Mouse (Mus musculus): ENCODE results near the gene Pias3. TPM values are rescaled to one million over a fixed set of nuclear protein-coding genes. Genes with fewer than 3 reads are reported as not detected.

The Pias3 gene
- polyA plus RNA-seq, 1 experiment from 2014 or later: 48.3 TPM

DNA sequence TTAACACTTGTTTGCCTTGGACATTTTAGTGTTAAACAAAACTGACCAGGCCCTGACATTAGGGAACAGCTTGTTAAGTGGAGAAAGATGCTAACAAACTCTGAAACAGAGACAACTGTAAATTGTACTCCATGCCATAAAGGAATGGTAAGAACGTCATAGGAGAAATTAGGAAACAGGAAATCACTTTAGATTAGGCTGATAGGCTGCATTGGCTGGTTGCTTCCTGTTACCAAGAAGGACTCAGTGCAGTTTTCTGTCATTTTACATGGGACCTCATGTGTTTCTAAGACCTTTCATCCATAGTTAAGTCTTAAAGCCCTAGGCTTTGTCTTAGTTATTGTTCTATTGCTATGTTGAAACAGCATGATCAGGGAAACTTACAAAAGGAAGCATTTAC, 50.6 kb downstream of the Pias3 start:
- 80% methylated on average over 1 of the region's 1 CpGs for whole genome bisulfite sequencing
- Histone ChIP-seq H3K9me3 (no peaks in the 10 kb centered on the region), H3K27ac (no peak overlapping the region), H3K4me1 (replicated peaks) (no peaks in the 10 kb centered on the region), H3K4me3 (no peak overlapping the region), H3K27me3 (ENCODE audit: insufficient read depth, poor library complexity, severe bottlenecking) (no peaks in the 10 kb centered on the region), H3K36me3 (peaks cover 4% of the 10 kb centered on the region; the same call in 1 of the 2 replicates)
- DNase-seq (ENCODE audit: low spot score): no peak

Other genes starting within 250 kb of the Pias3 start
- 0.25 TPM in 1 of 2 replicates, not detected in the other for gene BC107364, start 244.1 kb upstream of the Pias3 start, polyA plus RNA-seq (2016; fragmentation: Nextera tagmentation; extraction: Ambion mirVana)
- gene Hfe2, start 171.2 kb upstream of the Pias3 start, polyA plus RNA-seq (2016; fragmentation: Nextera tagmentation; extraction: Ambion mirVana): 0.89 and 2.2 TPM in 2 replicates
- 36.3 and 38.1 TPM in 2 replicates for gene Txnip, start 138.4 kb upstream of the Pias3 start, polyA plus RNA-seq (2016; fragmentation: Nextera tagmentation; extraction: Ambion mirVana)
- gene Gm16253, start 119.4 kb upstream of the Pias3 start, polyA plus RNA-seq (2016; fragmentation: Nextera tagmentation; extraction: Ambion mirVana): 0.55 and 0.93 TPM in 2 replicates
- gene Polr3gl, start 102.2 kb upstream of the Pias3 start, polyA plus RNA-seq (2016; fragmentation: Nextera tagmentation; extraction: Ambion mirVana): 25.3 and 29.4 TPM in 2 replicates
- gene Ankrd34a, start 99.7 kb upstream of the Pias3 start, polyA plus RNA-seq (2016; fragmentation: Nextera tagmentation; extraction: Ambion mirVana): 0.92 and 1.5 TPM in 2 replicates
- gene Lix1l, start 95.2 kb upstream of the Pias3 start, polyA plus RNA-seq (2016; fragmentation: Nextera tagmentation; extraction: Ambion mirVana): 5.4 and 5.5 TPM in 2 replicates
- 185 and 210 TPM in 2 replicates for gene Rbm8a, start 66.5 kb upstream of the Pias3 start, polyA plus RNA-seq (2016; fragmentation: Nextera tagmentation; extraction: Ambion mirVana)
- 39.3 and 41.8 TPM in 2 replicates for gene Pex11b, start 61.0 kb upstream of the Pias3 start, polyA plus RNA-seq (2016; fragmentation: Nextera tagmentation; extraction: Ambion mirVana)
- 0.06 and 0.13 TPM in 2 replicates for gene Gm42957, start 60.9 kb upstream of the Pias3 start, polyA plus RNA-seq (2016; fragmentation: Nextera tagmentation; extraction: Ambion mirVana)
- 0.31 and 0.35 TPM in 2 replicates for gene Itga10, start 50.8 kb upstream of the Pias3 start, polyA plus RNA-seq (2016; fragmentation: Nextera tagmentation; extraction: Ambion mirVana)
- gene Ankrd35, start 26.3 kb upstream of the Pias3 start, polyA plus RNA-seq (2016; fragmentation: Nextera tagmentation; extraction: Ambion mirVana): 0.10 and 0.16 TPM in 2 replicates
- gene Nudt17, start 12.2 kb downstream of the Pias3 start, polyA plus RNA-seq (2016; fragmentation: Nextera tagmentation; extraction: Ambion mirVana): 17.1 and 19.4 TPM in 2 replicates
- 44.4 and 45.3 TPM in 2 replicates for gene Polr3c, start 31.2 kb downstream of the Pias3 start, polyA plus RNA-seq (2016; fragmentation: Nextera tagmentation; extraction: Ambion mirVana)
- 63.8 and 64.2 TPM in 2 replicates for gene Rnf115, start 31.3 kb downstream of the Pias3 start, polyA plus RNA-seq (2016; fragmentation: Nextera tagmentation; extraction: Ambion mirVana)
- gene Pdzk1, start 132.9 kb downstream of the Pias3 start, polyA plus RNA-seq (2016; fragmentation: Nextera tagmentation; extraction: Ambion mirVana): 0.25 and 0.29 TPM in 2 replicates
- 0.06 and 0.14 TPM in 2 replicates for gene Cd160, start 133.0 kb downstream of the Pias3 start, polyA plus RNA-seq (2016; fragmentation: Nextera tagmentation; extraction: Ambion mirVana)
- gene Gja5, start 208.3 kb downstream of the Pias3 start, polyA plus RNA-seq (2016; fragmentation: Nextera tagmentation; extraction: Ambion mirVana): 5.9 and 8.1 TPM in 2 replicates
- 31.6 and 38.0 TPM in 2 replicates for gene Gpr89, start 209.0 kb downstream of the Pias3 start, polyA plus RNA-seq (2016; fragmentation: Nextera tagmentation; extraction: Ambion mirVana)
- gene Gja8, start 229.6 kb downstream of the Pias3 start, polyA plus RNA-seq (2016; fragmentation: Nextera tagmentation; extraction: Ambion mirVana): not detected in 2 replicates

Data from hindbrain, embryonic 10.5 days (tissue).